Mouse (Mus musculus) bone marrow macrophage, adult 2 months (primary cell): ENCODE results near the gene Lemd1.

ENCODE experiments used
- CTCF ChIP-seq: IDR thresholded peaks from 2 replicates; pipeline ENCODE4 v1.5.1; 2012; ENCODE audit warnings: low read depth, mild to moderate bottlenecking, low read length, moderate library complexity
- POLR2A ChIP-seq: IDR thresholded peaks from 2 replicates; pipeline ENCODE4 v1.6.1; 2012; ENCODE audit warnings: mild to moderate bottlenecking, low read depth, low read length, borderline replicate concordance

DNA sequence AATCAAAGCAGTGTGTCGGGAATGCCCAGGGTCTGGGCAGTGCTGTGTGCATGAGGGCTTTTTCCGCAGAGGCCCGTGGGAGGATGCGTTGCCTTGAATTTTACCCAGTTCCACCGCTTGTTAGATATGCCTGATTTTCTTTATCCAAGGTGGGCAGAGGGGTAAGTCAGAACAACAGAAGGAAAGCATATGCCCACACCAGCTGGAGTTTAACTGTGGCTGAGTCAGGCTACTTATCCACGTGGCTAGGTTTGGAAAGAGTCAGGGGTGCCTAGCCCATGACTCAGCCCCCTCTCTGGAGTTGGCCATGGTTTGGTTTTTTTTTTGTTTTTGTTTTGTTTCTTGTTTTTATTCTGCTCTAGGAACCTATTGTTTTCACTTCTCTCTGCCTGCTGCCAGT, 8.0 kb downstream of the Lemd1 start:
- TF ChIP-seq POLR2A (no peak), CTCF (no peak)
